Comparison of ENCODE assay signal across 26 mouse cellular contexts in the genomic region with DNA sequence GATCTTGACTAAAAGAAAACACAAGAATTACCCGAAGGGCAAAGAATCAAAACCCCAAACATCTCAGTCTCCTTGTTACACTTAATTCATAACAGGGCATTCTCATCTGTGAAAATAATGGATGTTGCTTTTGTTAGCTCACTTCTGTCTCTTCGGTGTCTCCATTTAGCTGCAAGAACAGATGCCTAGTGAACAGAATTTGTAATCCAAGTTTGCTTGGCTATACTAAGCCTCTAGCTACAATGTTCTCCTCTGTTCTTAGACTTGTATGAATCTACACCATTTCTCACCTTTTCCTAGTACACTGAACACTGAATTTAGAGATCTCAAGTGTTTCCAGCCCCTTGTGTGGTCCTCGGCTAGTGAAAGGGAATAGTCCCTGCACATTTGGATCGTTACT. TPM values are rescaled to one million over a fixed set of nuclear protein-coding genes. Genes with fewer than 3 reads are reported as not detected.
"Had no signal": no experiment of that assay in that cellular context is flagged by ENCODE, and none has a peak within 500 bp of the region (broad histone marks: within the 10 kb centered on the region; RNA-seq: fewer than 3 reads in every experiment).

No protein-coding gene starts in this region.

- H3K27ac ChIP-seq: midbrain, embryonic 10.5 days; midbrain, embryonic 12.5 days; neural tube, embryonic 13.5 days; neural tube, embryonic 15.5 days had no signal

- H3K4me3 ChIP-seq: midbrain, embryonic 10.5 days; midbrain, embryonic 12.5 days; myocyte; neural tube, embryonic 13.5 days; neural tube, embryonic 15.5 days had no signal

- DNase-seq: lung, adult 18-20 months; lung, embryonic 14.5 days; lung, postnatal 10 days; lung, postnatal 4 days; midbrain, embryonic 14.5 days; retina, postnatal 1 day; right cerebral cortex, adult 18-20 months; right cerebral cortex, postnatal 25 days; right cerebral cortex, postnatal 4 days; spleen, adult 18-20 months; thymus, adult 2 months; thymus, postnatal 25 days; thymus, postnatal 4 days had no signal

- ATAC-seq: midbrain, embryonic 16.5 days had no signal

RNA-seq across cellular contexts. Expression of a gene that starts 50.8 kb away (rescaled TPM):
- total RNA-seq: megakaryocyte, adult 5-6 weeks; megakaryocyte-erythroid progenitor cell, adult 5-6 weeks had no signal
- polyA plus RNA-seq: lung, embryonic 14.5 days; lung, embryonic 16.5 days; midbrain, embryonic 10.5 days; midbrain, embryonic 12.5 days; myocyte; neural tube, embryonic 11.5 days; small intestine, adult 2 months; testis, adult 2 months; urinary bladder, adult 2 months had no signal
